Mouse (Mus musculus) forebrain, embryonic 16.5 days (tissue): Measurements from ENCODE around the gene Ier5l. TPM values are rescaled to one million over a fixed set of nuclear protein-coding genes. Genes with fewer than 3 reads are reported as not detected.

Experiments used
- ATAC-seq: fragments of 200-750 bp; cut with Nextera tagmentation; 2 replicates; pipeline ENCODE4 v1.8.0; 2017; ENCODE audit warnings: mild to moderate bottlenecking, moderate library complexity
- H3K27ac ChIP-seq: fragments of 300-500 bp; sonication (generic); 2 replicates; pipeline ENCODE4 v1.5.1; 2014; ENCODE audit warnings: low read length, control low read depth
- H3K27me3 ChIP-seq: fragments of 300-500 bp; sonication (generic); replicated peaks from 2 replicates; pipeline ENCODE4 v1.6.1; 2014; ENCODE audit warnings: low read length; ENCODE audit not compliant: control insufficient read depth, insufficient read depth
- H3K36me3 ChIP-seq: fragments of 300-500 bp; sonication (generic); 2 replicates; pipeline ENCODE4 v1.6.1; 2014; ENCODE audit not compliant: control insufficient read depth, insufficient read depth
- H3K4me1 ChIP-seq: fragments of 300-500 bp; sonication (generic); replicated peaks from 2 replicates; pipeline ENCODE4 v1.6.1; 2014; ENCODE audit warnings: low read length; ENCODE audit not compliant: control insufficient read depth, insufficient read depth
- H3K4me2 ChIP-seq: fragments of 300-500 bp; sonication (generic); 2 replicates; pipeline ENCODE4 v1.6.1; 2014; ENCODE audit warnings: mild to moderate bottlenecking, low read length, control low read depth
- H3K4me3 ChIP-seq: fragments of 300-500 bp; sonication (generic); replicated peaks from 2 replicates; pipeline ENCODE4 v1.5.1; 2014; ENCODE audit warnings: mild to moderate bottlenecking, low read length, control low read depth
- H3K9ac ChIP-seq: fragments of 300-500 bp; sonication (generic); replicated peaks from 2 replicates; pipeline ENCODE4 v1.6.1; 2014; ENCODE audit warnings: low read depth, low read length, control low read depth
- H3K9me3 ChIP-seq: fragments of 300-500 bp; sonication (generic); 2 replicates; pipeline ENCODE4 v1.6.1; 2016; ENCODE audit warnings: low read length; ENCODE audit not compliant: control insufficient read depth
- WGBS: fragments of 180-500 bp; shearing (Covaris S2); extraction: QIAGEN DNeasy Blood & Tissue Kit; methylation state at CpG from one replicate; pipeline ENCODE4 v1.1.7; 2014; 5-methylcytosine and 5-hydroxymethylcytosine counted together
- polyA plus RNA-seq: library from polyadenylated mRNA; unstranded; fragments of >200 nt; fragmentation: Nextera tagmentation; extraction: Ambion mirVana; gene quantifications from 2 replicates; pipeline ENCODE4 v1.2.1, GENCODE M21; 2015

The Ier5l gene
- polyA plus RNA-seq, 1 experiment from 2014 or later, result 1.8 TPM

- no peaks in the 10 kb centered on the region for H3K9me3 ChIP-seq
- no peaks in the 10 kb centered on the region for H3K36me3 ChIP-seq
- H3K4me3 ChIP-seq, result no peak overlapping the region
- no peak for ATAC-seq
- no peak overlapping the region for H3K4me2 ChIP-seq
- no peaks in the 10 kb centered on the region for H3K27me3 ChIP-seq
- H3K27ac ChIP-seq, result no peak overlapping the region
- peaks cover under 1% of the 10 kb centered on the region for H3K4me1 ChIP-seq
- WGBS, result 83% methylated on average over 6 of the region's 6 CpGs
- no peak overlapping the region for H3K9ac ChIP-seq
Measured at GRCm38 (mm10) chr2:30458349-30458748, 15.7 kb downstream of the Ier5l start.

GRCm38 (mm10) chr2:30456104-30456980 is 17.7 kb downstream of the Ier5l start:
- Histone ChIP-seq H3K4me3 (no peak overlapping the region), H3K4me2 (no peak overlapping the region), H3K9me3 (no peaks in the 10 kb centered on the region), H3K27ac (no peak overlapping the region), H3K4me1 (no peaks in the 10 kb centered on the region), H3K9ac (no peak overlapping the region), H3K36me3 (no peaks in the 10 kb centered on the region), H3K27me3 (no peaks in the 10 kb centered on the region)
- no peak for ATAC-seq
- 85% methylated on average over 13 of the region's 13 CpGs for WGBS

- WGBS, result 85% methylated on average over 5 of the region's 5 CpGs
- Histone ChIP-seq H3K9ac (no peak overlapping the region), H3K4me2 (no peak overlapping the region), H3K36me3 (no peaks in the 10 kb centered on the region), H3K27ac (no peak overlapping the region), H3K9me3 (0 out of 2 replicates have a peak, but pooled peaks cover 2% of the 10 kb centered on the region), H3K27me3 (no peaks in the 10 kb centered on the region), H3K4me1 (no peaks in the 10 kb centered on the region), H3K4me3 (no peak overlapping the region)
- no peak for ATAC-seq
Measured at GRCm38 (mm10) chr2:30454587-30454986, 19.4 kb downstream of the Ier5l start.

- Histone ChIP-seq H3K4me2 (no peak overlapping the region), H3K9me3 (0 out of 2 replicates have a peak, but pooled peaks cover 2% of the 10 kb centered on the region), H3K27me3 (no peaks in the 10 kb centered on the region), H3K9ac (no peak overlapping the region), H3K4me3 (no peak overlapping the region), H3K27ac (no peak overlapping the region), H3K4me1 (no peaks in the 10 kb centered on the region), H3K36me3 (no peaks in the 10 kb centered on the region)
- 78% methylated on average over 3 of the region's 3 CpGs for WGBS
- ATAC-seq, result no peak
Measured at GRCm38 (mm10) chr2:30453570-30453969, 20.4 kb downstream of the Ier5l start.

- no peak for ATAC-seq
Measured at GRCm38 (mm10) chr2:30451525-30451924, 22.5 kb downstream of the Ier5l start.

GRCm38 (mm10) chr2:30450530-30450929 is 23.5 kb downstream of the Ier5l start:
- Histone ChIP-seq H3K4me3 (no peak overlapping the region), H3K4me1 (no peaks in the 10 kb centered on the region), H3K27me3 (no peaks in the 10 kb centered on the region), H3K36me3 (no peaks in the 10 kb centered on the region), H3K9ac (no peak overlapping the region), H3K27ac (no peak overlapping the region), H3K4me2 (no peak overlapping the region), H3K9me3 (0 out of 2 replicates have a peak, but pooled peaks cover 2% of the 10 kb centered on the region)
- 72% methylated on average over 1 of the region's 1 CpGs for WGBS
- ATAC-seq, result no peak

More at GRCm38 (mm10) chr2:30451525-30451924, 22.5 kb downstream of the Ier5l start:
- 92% methylated on average over 3 of the region's 3 CpGs for WGBS
- Histone ChIP-seq H3K27me3 (no peaks in the 10 kb centered on the region), H3K9me3 (0 out of 2 replicates have a peak, but pooled peaks cover 2% of the 10 kb centered on the region), H3K36me3 (no peaks in the 10 kb centered on the region), H3K4me2 (no peak overlapping the region), H3K4me1 (no peaks in the 10 kb centered on the region), H3K9ac (no peak overlapping the region), H3K4me3 (no peak overlapping the region), H3K27ac (no peak overlapping the region)

GRCm38 (mm10) chr2:30448371-30448770 is 25.6 kb downstream of the Ier5l start:
- no peak overlapping the region for H3K27ac ChIP-seq
- H3K36me3 ChIP-seq, result no peaks in the 10 kb centered on the region
- H3K9ac ChIP-seq, result no peak overlapping the region
- H3K4me3 ChIP-seq, result no peak overlapping the region
- 0 out of 2 replicates have a peak, but pooled peaks cover 2% of the 10 kb centered on the region for H3K9me3 ChIP-seq
- 88% methylated on average over 7 of the region's 7 CpGs for WGBS
- no peaks in the 10 kb centered on the region for H3K27me3 ChIP-seq
- H3K4me2 ChIP-seq, result no peak overlapping the region
- ATAC-seq, result no peak
- H3K4me1 ChIP-seq, result no peaks in the 10 kb centered on the region

GRCm38 (mm10) chr2:30446891-30447826 is 26.9 kb downstream of the Ier5l start:
- Histone ChIP-seq H3K27me3 (no peaks in the 10 kb centered on the region), H3K4me1 (peaks cover 11% of the 10 kb centered on the region), H3K36me3 (no peaks in the 10 kb centered on the region), H3K27ac (0 out of 2 replicates have a peak overlapping the region, but pooled peaks have one; percentile 0), H3K4me2 (no peak overlapping the region), H3K9ac (no peak overlapping the region), H3K4me3 (no peak overlapping the region), H3K9me3 (0 out of 2 replicates have a peak, but pooled peaks cover 2% of the 10 kb centered on the region)
- no peak for ATAC-seq
- 87% methylated on average over 10 of the region's 10 CpGs for WGBS

GRCm38 (mm10) chr2:30445312-30445711 is 28.7 kb downstream of the Ier5l start:
- Histone ChIP-seq H3K27me3 (no peaks in the 10 kb centered on the region), H3K36me3 (no peaks in the 10 kb centered on the region), H3K4me2 (no peak overlapping the region), H3K4me3 (no peak overlapping the region), H3K9ac (no peak overlapping the region), H3K9me3 (no peaks in the 10 kb centered on the region), H3K27ac (no peak overlapping the region), H3K4me1 (peaks cover 28% of the 10 kb centered on the region)
- ATAC-seq, result no peak
- 47% methylated on average over 2 of the region's 2 CpGs for WGBS
